Mouse (Mus musculus) NIH3T3 (cell line): Measurements from ENCODE around the gene Gm9844.
"Not testable (repeated sequence)": the region's sequence is repeated elsewhere in the genome, so short reads cannot be mapped to it uniquely, and the experiment has no call there.

Source experiments
- DNase-seq: peaks from one replicate; pipeline ENCODE4 v3.0.0-alpha.2; 2012; ENCODE audit warnings: low read depth

Gm9844 gene

DNA sequence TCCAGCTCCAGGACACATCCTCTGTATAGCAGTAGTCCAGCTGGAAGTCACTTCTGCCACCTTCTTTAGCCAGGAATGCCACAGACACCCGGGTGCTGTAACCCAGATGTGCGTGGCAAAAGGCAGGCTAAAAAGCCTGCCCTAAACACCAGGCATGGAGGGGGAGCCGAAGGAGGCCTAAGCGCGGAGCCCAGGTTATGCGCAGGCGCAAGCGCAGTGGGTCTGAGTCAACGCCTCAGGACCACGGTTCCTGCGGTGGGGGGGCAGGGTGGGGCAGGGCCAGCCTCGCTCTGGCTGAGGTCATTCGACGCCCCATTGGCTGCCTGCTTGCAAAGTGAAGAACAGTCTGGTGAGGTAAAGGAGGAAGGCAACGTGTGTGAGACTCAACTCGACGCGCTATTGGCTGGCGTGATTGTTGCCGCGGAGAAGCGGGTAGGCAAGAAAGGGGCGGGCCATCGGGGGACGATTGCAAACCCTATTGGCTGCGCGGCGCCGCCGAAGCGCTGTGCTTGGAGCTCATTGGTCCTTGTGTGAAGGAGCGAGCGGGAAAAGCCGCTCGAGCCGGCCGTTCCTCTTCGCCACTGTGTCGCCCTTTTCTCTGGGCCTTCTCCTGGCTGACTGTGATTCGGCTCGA, 7.6 kb downstream of the Gm9844 start, which contains the start of the genes Lypd4 and Dmrtc2:
Lypd4 (minus strand) TSS at position 410 of the 634 bp plus-strand sequence.
Dmrtc2 (plus strand) TSS at position 526 of the 634 bp plus-strand sequence.
- no peak for DNase-seq

DNA sequence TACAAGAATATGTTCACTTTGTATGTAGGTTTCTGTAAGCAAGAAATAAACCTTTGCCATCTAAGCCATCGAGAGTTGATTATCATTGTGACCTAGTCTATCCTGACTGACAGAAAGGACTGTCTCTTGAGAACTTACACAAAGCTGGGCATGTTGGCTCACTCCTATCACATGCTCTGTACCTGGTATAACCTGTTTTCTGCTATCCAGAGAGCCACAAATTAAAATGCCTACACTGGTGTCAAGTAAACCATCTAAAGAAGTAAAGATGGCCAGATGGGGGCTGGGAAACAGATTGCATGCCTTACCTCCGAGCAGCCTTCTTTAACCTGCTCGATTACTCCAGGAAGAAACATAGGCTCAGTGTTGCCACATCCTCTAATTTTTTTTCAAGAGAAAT, 15.6 kb downstream of the Gm9844 start:
- DNase-seq: no peak

DNA sequence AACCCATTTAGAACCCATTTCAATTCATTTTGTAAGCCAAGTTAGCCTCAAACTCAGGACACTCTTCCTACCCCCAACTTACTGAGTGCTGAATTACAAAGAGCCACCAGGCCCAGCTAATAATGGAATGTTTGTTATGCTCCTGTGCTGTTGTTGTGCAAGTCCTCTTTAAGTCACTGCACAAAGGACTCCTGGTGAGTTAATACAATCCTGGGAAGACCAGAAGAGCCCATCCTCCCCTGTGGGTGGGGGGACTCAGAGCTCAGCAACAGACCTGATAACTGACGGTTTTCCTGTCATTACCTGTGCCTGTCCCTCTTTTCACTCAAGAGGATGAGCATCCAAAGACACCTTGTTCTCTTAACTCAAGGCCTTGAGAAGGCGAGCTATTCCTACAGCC, 17.6 kb downstream of the Gm9844 start:
- no peak for DNase-seq

DNA sequence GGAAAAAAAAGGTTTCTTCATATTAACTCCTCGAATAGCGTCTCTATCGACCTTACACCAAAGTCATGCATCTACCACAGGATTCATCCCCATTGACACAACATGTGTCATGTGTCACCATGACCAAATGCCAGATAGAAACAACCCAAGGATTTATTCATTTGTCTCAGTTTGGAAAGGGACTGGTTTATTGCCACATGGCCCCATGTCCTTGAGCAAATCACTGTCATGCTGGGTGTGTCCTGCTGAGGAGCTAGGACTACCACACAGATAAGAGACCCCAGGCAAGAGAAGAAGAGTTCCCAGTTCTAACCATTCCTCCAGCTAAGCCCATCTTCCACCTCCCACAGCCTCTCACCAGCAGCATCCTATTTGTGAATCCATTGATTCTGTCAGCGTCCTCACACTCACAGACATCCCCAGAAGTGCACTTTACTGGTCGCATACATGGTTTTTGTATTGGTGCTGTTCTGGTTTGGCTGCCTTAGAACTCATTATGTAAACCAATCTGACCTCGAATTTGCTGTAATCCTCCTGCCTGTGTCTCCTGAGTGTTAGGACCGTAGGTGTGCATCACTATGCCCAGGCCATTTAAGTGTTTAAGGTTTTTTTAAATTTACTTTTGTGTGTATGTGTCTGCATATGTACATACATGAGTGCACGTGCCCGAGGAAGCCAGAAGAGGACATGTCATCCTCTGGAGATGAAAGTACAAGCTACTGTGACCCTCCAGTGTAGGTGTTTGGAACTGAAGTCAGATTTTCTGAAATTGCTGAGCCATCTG, 20.6 kb downstream of the Gm9844 start:
- DNase-seq: no peak

GRCm38 (mm10) chr7:24883896-24884692, 22.1 kb downstream of the Gm9844 start, which contains the start of gene Rps19:
Rps19 (plus strand) TSS chr7:24884371.
- DNase-seq: peak; percentile 100

DNA sequence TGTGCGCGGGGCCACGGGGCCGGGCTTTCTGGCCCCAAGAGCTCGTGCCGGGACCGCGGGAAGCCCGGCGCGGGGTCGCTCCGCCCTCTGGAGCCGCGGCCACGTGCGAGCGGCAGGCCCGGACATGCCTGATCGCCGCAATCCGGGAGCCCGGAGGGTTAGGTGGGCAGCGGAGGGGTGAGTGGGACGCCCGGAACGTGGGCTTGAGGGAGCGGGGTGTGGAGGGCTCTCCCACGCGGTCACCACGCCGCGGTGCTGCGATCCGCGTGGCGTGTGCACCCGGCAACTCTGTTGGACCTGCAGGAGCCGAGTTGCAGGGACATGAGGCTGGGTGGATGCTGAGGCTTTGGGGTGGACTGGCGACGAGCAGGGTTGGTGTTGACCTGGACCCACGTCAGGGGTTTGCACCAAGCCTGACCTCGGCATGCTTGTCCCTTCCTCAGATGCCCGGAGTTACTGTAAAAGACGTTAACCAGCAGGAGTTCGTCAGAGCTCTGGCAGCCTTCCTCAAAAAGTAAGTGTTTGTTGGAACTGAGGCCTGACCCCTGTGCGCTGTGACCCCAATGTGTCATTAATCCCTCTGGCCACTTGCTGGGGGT, 22.8 kb downstream of the Gm9844 start:
- peak; percentile 50 for DNase-seq

GRCm38 (mm10) chr7:24885468-24886307, 23.7 kb downstream of the Gm9844 start:
- peak; percentile 33 for DNase-seq

DNA sequence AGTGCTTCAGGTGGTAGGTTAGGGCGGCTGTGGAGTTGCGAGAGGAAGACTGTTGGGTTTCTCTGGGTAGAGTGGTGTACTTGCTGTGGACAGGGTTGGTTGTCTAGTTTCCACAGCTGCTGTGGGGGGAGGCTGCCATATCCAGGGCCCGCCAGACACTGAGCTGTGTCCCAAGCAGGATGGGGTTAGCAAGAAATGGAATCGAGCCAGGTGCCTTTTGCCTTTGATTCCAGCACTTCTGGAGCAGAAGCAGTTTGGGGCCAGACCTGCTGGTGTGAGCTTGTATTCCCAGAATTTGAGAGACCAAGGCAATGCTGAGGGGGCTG, 24.3 kb downstream of the Gm9844 start:
- peak; percentile 53 for DNase-seq

DNA sequence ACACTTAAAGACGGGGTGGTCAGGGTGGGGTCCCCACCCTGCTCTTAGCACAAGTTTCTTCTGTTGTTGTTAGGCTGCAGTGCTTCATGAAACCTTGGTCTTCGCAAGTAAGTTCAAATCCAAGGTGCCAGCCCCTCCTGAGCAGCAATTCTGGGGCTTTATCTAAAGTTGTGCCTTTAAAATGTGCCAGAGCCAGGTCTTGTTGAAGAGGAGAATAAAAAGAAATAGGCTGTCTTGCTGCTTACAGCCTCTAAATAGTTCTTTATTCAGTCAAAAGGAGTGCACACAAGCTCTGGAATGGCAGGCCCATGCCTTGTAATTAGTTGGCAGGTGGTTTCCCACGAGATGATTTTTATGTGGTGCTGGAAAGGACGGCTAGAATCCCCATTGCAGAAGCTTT, 25.1 kb downstream of the Gm9844 start:
- no peak for DNase-seq

DNA sequence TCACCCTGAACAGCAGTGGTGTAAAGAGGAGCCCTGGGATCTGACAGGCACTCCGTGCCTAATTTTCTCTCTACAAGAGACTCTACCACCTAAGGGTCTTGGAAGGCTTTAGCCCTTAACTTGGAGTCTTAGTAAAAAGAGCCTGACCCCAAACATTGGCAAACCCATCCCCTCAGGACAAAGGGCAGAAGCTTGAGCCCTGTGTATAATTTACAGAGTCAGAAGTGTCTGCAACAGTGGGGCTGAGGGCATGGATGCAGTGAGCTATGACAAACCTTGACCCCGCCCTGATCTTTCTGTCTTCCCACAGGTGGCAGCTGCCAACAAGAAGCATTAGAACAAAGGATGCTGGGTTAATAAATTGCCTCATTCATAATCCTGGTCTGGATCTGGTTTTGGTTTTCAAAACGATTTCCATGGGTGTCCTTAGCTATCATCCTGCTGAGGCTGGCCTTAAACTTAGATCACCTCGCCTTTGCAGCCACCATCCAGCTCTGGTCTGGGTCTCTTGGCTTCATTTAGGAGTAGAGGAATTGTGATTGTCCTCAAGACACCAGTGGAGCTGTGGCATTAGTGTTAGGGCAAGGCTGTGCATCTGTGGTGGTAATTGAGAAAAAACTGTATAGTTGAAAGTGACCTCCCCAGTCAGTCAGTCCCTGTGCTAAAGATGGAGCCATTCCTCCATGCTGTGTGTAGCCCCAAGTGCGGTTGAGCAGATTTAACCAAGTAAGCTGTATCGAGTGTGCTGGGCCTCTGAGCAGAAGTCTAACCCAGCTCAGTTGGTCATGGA, 27.6 kb downstream of the Gm9844 start:
- DNase-seq: no peak

DNA sequence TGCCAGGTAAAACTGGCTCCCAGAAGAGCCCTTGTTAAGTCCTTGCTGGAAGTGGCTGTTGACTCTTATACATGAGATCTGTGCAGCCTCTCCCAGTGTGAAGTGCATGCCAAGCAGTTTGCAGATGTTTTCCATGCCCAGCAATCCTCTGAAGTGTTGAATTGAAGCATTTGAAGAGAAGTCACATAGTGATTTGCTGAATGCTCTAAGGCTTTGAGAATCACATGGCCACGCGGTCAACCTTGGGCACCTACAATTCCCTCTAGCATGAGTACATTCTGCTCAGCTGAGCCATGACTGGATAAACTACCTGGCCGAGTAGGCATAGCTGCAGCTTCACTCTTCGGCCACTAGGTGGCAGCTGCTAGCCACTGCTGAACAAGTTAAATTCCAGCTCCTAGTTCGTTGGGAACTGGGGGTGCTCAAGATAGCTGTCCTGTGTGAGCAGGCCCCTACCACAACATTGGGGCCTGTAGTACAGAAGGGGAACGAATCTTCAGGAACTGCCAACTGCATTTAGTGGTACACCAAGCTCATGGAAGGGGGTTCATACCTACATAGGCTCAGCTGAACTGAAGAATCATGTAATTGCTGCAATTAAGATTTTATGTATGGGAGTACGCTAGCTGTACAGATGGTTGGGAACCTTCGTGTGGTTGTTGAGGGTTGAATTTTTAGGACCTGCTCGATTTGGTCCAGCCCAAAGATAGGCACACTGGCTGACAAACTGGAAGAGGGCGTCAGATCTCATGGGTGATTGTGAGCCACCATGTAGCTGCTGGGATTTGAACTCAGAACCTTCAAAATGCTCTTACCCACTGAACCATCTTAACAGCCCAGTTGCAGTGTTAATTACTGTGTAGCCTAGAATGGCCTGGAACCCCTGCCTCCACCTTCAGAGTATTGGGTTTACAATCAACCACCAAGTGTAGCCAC, 28.5 kb downstream of the Gm9844 start:
- DNase-seq: peak; percentile 91

DNA sequence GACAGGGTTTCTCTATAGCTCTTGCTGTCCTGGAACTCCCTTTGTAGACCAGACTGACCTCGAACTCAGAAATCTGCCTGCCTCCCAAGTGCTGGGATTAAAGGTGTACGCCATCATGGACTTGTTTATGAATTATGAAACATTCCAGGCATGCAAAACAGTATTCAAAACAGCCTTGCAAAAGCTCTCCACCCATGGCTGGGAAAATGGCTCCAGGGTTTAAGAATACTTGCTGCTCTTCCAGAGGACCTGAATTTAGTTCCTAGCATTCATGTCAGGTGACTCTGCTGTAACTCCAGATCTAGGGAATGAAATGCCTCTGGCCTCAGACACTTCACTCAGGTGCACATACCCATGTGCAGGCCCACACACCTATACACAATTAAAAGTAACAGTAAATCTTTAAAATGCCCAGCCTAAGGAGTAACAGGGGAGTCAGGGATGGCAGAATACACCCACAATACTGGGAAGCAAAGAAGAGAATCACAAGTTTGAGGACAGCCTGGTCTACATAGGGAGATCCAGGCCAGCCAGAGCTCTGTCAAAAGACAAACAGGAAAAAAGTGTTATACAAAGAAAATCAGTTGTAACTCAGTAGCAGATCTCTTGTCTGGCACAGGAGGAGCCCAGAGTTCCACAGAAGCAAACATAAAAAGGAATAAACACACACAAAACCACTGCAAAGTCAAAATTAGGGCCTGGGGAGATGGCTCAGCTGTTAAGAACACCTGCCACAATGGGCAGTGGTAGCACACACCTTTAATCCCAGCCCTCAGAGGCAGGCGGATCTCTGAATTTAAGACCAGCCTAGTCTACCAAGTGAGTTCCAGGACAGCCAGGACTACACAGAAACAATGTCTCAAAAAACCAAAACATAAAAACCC, 29.5 kb downstream of the Gm9844 start:
- DNase-seq: no peak

- no peak for DNase-seq
These were observed 30.1 kb downstream of the Gm9844 start for GRCm38 (mm10) chr7:24892125-24892583.

DNA sequence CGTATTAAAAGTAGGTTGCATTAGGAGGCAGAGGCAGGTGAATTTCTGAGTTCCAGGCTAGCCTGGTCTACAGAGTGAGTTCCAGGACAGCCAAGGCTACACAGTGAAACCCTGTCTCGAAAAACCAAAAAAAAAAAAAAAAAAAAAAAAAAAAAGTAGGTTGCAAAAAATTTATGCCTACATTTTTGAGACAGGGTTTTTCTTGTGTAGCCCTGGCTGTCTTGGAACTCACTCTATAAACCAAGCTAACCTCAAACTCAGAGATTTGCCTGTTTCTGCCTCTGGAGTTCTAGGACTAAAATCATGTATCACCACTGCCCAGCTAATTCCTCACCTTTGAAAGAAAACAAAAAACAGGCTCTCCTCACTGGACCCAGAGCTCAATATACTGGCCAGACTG, 33.7 kb downstream of the Gm9844 start:
- not testable (repeated sequence) for DNase-seq

GRCm38 (mm10) chr7:24896269-24896668, 34.3 kb downstream of the Gm9844 start:
- DNase-seq: no peak

- no peak for DNase-seq
These were observed 35.2 kb downstream of the Gm9844 start, which contains the start of gene Cd79a for GRCm38 (mm10) chr7:24897224-24897623. Cd79a (plus strand) TSS chr7:24897381.

DNA sequence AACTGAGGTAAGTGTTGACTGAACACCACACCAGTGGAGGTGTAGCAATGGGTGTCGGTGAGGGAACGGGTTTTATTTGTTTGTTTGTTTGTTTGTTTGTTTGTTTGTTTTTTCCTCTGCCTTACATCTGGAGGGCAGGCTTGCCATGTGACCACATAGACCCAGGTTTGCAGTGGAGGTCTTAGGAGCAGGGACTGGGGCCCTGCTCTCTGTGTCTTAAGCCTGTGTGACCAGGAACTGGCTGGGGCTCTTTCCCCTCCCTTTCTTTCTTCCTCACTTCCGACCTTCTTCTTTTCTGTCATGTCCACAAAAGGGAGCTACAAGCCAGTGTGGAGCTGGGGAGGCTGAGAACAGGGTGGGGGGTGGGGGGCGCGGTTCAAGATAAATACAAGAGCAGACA, 35.9 kb downstream of the Gm9844 start:
- no peak for DNase-seq

- no peak for DNase-seq
These were observed 39.1 kb downstream of the Gm9844 start for GRCm38 (mm10) chr7:24901114-24901513.
